Mouse (Mus musculus): ENCODE measurements around the gene Ercc4.

DNA sequence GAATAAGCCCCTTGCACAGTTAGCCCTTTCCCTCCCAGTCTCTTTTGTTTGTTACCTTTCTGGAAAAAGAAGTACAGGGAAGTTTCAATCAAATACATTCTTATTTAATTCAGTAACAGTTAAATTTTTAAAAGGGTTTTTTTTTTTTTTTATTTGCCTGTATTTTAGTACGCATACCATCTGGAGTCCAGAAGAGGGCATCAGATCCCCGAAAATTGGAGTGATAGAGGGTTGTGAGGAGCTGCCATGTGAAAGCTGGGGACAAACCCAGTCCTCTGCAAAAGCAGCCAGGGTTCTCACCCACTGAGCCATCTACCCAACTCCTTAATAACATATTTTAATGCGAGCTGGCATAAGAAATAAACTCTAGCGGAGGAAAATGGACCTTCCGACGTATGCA lies 29.3 kb upstream of the Ercc4 start:
- TF ChIP-seq POLR2A (IDR thresholded peaks at IDR 0.05; ENCODE audit: low read depth, low read length) (no peak), CTCF (IDR thresholded peaks at IDR 0.05; ENCODE audit: extremely low read depth, insufficient read depth, insufficient read length, insufficient replicate concordance) (no peak)
